Mouse (Mus musculus) adrenal gland, postnatal 4 days (tissue): ENCODE results near the gene 1700001O22Rik. TPM values are rescaled to one million over a fixed set of nuclear protein-coding genes. Genes with fewer than 3 reads are reported as not detected.
A peak's percentile ranks its signal among the peaks of the same experiment; 100 is the strongest.

Experiments
- DNase-seq, 2 experiments: peaks; one replicate each; pipeline ENCODE4 v3.0.0; 2021 to 2022; ENCODE audit warnings: low spot score in 2 of 2, mixed read lengths in 2 of 2
- total RNA-seq, 2 experiments: library from RNA; stranded (reverse); gene quantifications; 2 replicates each; pipeline ENCODE4 v1.2.3; 2021

Gene 1700001O22Rik
- total RNA-seq, 2 experiments from 2014 or later: 1.2 to 1.9 TPM

DNA sequence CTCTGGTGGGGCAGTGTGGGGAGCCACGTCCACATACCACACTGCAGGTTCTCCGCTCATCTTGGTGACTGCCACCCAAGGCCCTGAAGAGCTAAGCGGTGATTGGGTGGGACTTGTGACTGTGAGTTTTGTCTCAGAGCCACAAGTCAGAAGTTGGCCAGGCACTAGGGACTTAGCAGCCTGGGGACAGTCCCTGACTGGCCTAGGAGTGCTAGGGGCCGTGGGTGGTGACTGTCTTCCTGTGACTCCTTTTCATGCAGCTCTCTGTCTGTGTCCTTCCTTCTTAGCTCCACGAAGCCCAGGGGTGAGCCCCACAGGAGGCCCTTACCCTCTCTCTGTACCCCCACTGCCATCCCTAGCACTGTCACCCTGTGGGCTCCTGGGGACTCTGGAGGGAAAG is 16.4 kb upstream of the 1700001O22Rik start:
- DNase-seq: no peak

DNA sequence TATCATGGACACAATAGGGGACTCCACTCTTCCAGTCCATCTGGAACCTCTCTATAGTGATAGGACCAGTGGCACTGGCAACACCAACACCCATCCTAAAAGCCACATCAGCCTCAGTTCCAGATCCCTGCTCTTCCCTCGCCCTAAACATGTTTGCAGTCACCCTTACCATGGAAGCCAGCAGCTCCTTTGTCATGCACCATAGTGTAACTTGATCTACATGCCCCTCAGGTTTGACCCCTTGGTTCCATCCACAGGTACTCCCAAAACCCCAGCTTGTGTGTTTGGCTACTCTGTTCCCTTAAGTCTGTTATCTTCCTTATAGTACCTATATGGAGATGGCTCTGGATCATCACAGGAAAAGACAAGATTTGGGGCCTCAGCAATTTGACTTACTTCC is 12.9 kb upstream of the 1700001O22Rik start:
- no peak for DNase-seq

DNA sequence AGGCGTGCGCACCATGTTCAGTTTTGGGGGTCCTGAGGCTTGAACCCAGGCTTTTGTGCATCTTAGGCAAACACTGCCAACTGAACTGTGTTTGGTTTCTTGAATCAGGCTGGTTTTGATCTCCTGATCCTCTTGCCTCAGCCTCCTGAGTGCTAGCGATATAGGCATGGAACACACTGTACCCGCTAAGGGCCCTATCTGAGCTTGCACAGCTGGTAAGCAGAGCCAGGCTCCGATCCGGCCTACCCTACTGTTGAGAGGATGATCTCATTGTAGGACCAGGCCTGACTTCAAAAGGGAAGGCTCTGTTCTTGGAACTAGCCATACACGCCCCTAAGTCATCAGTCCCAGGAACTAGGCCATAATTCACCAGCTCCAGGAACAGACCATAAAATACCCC is 7.1 kb upstream of the 1700001O22Rik start:
- no peak for DNase-seq

DNA sequence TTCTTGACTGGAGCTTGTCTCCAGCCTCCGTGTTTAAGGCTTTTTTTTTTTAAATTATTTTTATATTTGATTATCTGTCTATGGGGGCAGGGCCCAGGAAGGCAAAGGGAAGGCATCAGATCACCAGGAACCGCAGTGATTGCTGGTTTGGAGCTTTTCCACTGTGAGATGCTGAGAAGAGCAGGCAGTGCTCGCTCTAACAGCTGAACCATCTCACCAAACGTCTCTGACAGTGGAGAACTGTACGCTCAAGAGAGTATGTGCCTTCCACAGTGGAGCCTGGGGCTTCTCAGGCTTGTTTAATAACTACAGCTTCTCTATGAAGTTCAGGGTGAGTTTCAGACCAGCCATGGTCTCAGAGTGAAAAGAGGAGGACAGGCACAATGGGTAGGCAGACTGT is 6.0 kb upstream of the 1700001O22Rik start:
- no peak for DNase-seq

DNA sequence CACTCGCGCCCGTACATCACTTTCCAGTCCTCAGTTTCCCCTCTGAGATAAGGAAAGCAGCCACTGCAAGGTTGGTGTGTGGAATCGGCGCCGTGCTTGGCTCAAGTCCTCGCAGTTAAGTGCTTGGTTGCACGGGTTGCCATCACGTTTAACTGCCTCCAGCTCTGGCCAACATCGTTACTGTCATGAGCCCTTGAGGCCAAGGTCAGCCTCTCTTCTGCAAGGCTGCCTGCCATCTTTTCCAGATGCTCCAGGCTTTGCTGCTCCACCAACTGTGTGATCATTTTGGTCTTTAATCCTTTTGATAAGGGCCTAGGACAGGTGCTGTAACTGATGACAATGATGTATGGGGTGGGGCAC is 4.8 kb upstream of the 1700001O22Rik start:
- DNase-seq: no peak

DNA sequence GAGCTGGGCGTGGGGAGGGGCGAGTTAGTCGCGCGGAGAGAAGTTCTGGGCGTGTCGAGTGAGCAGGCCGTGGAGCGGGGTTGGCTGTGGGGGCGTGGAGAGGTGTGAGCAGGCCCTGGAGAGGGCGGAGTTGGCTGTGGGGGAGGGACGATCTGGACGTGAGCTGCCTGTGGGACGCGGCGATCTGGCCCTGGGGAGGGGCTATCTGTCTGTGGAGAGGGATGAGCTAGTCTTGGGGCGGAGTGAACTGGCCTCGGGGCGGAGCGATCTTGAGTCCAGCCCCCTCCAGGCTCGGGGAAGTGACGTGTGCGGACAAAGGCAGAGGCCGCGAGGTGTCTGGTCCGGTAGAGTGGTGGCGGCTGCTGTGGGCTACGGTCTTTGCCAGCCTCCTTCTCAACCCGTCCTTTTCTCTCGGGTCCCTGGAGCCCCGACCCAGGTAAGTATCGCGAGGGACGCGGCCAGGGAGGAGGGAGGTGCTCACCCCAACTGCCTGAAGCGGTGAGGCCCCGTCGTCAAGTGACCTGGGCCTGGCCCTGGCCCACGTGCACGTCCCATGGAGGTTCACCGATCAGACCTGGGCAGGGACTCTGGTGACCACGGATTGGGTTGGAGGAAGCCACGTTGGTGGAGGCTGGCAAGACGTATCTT is 4.3 kb upstream of the 1700001O22Rik start, which contains the start of gene Ntmt1:
Ntmt1 (plus strand) TSS at position 179 of the 648 bp plus-strand sequence.
- peak; percentile 92 to 99 for DNase-seq

DNA sequence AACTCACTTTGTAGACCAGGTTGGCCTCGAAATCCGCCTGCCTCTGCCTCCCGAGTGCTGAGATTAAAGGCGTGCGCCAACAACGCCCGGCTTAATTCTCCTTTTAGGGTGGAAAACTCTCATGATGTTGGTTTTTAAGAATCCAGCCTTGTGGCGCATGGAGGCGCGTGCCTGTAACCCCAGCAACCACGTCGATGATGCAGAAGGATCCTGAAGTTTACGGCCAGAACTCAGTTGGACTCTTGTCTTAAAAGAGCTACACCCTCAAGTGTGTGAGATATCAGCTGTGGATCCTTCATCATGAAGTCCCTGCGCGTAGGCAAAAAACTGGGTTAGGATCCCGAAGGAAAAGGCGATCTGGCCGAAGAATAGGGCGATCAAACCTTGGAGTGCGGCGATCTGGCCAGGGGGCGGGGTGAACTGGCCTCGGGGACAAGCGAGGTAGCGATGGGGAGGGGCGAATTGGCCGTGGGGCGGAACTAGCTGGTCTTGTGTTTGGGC is 3.7 kb upstream of the 1700001O22Rik start:
- DNase-seq: no peak

DNA sequence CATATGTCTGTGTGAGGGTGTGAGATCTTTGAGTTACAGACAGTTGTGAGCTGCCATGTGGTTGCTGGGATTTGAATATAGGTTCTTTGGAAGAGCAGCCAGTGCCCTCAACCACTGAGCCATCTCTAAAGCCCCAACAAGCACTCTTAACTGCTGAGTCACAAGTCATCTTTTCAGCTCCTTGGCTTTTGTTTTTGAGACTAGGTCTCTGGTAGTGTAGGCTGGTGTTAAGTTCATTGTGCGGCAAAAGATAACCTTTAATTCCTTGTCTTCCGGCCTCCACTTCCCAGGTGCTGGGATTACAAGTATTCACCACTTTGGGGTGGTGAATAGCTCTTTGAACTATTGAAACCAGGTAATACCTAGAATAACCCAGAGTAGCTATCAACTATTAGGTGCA is 2.5 kb upstream of the 1700001O22Rik start:
- DNase-seq: no peak

DNA sequence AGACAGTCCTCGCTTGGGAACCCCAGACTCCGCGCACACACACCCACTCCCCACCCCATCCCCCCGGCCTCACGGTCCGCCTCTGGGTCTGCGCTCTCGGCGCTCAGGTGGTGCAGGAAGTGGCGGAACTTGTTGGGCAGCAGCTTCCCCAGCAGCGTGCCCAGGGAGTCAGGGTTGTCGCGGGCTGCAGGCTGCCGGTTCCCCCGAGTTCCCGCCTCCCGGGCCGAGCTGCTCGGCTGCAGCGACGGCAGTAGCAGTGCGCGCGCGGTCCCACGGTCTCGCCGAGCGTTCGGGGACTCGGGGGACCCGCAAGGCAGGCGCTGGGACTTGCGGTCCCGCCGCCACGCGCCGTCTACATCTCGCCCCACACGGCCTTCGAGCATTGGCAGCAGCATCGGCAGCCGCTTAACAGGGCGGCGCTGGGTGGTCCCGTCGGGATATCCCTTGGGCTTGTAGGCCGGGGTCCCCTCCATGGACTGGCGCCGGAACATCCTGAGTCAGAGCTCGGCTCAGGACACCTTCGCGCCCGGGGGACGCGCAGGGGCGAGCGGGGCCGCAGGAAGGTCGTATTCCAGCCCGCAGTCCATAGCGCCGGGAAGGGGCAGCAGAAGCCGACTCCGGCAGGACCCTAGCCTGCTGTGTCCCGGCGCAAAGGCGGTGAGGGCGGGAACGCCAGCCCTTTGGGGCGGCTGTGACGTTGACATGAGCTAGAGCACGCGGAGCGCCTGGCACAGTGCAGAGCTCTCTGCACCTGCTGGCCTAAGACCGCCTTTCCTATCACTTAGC is 2.2 kb downstream of the 1700001O22Rik start:
- no peak for DNase-seq

DNA sequence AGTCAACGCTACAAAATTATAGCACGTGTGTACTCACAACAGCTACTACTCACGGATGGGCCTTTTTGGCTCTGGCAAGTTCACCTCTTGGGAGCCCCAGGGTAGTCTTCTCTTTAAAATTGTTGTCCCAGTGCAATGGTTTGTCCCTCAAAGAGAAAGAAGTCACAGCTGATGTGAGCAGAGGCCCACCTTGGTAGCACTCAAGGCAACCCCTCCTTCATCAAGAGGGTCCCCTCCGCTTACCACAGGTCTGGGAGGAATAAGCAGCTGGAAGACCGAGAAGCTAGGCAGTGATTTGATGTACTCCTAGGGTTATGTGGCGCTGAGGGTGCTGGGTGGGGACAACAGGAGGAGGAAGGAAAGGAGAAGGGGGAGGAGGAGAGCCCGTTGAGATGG is 2.8 kb downstream of the 1700001O22Rik start:
- no peak for DNase-seq

DNA sequence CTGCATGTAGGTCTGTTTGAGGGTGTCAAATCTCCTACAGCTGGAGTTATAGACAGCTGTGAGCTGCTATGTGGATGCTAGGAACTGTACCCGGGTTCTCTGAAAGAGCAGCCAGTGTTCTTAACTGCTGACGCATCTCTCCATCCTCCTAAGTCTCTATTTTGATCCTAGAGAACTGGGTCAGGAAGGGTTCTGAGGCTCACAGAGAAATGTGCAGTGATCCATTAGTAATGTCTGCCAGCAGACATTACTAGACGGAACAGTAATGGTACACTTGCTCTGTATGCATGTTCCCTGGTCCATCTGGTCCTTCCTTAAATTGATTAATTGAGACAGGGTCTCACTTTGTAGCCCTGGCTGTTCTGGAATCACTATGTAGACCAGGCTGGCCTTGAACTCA is 4.0 kb downstream of the 1700001O22Rik start:
- DNase-seq: no peak

DNA sequence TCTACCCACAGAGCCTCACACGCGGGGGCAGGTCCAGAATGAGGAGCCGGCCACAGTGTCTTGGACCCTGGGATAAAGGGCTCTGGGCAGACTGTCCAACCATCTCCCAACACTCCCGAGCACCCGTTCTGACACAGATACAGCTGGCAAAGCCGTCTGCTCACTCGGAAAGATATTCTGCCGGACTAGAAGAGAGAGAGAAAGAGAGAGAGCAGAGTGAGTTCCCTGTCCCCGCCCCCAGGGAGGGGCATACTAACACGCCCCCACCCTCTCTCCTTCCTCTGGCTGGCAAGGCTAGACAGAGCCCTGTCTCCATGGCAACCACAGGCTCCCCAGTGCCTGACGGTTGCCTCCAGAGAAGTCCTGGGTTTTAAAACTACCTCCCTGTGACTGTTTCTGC is 7.1 kb downstream of the 1700001O22Rik start:
- peak in 1 of 2 experiments; percentile 62 for DNase-seq

DNA sequence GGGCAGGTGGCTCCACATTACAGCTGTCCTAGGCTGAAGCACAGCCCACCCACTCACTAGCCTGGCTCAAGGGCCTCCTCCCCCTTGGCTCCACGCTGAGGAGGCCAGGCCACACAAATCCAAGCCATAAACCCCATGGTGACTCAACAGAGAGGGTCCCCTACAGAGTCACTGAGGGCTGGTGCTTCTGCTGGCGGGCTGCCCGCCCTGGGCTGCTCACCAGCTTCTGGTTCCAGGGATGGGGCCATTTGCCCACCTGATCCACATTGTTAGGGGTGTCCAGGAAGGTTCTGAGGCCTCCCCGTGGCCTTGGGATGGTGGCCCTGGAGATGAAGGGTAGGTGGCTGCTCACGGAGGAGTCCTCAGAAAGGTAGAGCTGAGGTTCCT is 7.6 kb downstream of the 1700001O22Rik start:
- no peak for DNase-seq

DNA sequence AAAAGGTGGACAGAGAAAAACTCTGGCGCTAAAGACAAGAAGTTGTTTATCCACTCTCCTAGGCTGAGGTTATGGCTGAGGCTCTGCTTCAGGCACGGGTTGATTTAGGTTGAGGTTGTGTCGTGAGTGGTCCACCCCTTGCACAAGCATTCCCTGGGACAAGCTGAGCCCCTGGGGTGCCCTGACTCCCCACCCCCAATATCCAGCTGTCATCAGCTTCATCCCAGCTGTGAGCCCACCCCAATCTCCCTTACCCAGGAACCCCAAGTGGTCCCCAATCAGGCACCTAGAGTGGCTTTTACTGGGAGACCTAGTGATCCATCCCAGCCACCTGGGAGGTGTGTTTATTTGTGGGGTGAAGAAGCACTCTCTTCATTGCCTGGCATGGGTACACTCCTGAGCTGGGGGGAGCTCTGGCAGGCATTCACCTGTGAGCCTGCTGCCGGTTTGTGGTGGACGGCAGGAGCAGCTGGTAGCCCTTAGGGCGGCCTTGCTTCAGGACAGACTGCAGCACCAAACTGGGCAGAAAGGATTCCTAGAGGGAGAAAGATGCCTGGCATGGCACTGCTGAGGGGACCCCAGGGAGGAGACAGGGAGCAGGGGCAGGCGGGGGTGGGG is 8.1 kb downstream of the 1700001O22Rik start:
- DNase-seq: no peak

DNA sequence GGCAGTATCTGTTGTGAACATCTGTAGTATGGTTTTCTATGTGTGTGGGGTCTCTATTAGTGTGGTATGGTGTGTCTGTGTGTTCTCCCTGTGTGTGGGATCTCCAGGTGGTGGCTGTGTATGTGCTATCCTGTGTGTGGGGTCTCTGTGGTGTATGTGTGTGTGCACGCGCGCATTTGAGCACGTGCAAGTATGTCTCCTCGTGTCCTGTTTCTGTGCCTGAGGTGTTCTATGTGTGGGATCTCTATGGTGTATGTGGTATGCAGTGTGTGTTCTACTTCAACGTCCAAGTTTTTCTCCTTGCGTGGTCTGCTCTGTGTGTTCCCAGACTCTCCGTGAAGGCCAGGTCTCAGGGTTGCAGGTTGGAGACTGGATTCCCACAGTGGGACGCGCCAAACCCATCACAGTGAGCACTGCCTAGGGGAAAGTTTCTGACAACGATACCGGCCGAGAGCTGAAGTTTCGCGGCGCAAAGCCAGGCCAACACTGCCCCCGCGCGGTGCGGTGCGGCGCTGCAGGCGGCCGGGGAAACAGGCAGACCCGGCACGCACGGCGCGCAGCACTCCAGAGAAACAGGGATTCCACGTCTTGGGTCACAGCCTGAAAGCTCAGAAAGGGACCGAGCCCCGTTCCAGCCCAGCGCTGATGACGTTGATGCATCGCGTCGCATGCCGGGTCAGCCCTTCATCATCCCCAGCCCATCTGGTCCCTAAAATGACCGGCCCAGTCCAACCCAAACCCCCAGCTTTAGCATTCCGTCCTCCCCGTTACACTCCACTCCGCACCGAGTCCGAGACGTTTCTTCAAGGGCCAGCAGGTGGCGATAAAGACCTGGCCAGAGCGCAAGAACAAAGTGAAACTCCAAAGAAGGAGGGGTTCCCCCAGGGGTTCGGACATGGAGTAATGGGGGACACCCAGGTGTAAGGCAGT is 9.0 kb downstream of the 1700001O22Rik start:
- peak; percentile 94 to 98 for DNase-seq

DNA sequence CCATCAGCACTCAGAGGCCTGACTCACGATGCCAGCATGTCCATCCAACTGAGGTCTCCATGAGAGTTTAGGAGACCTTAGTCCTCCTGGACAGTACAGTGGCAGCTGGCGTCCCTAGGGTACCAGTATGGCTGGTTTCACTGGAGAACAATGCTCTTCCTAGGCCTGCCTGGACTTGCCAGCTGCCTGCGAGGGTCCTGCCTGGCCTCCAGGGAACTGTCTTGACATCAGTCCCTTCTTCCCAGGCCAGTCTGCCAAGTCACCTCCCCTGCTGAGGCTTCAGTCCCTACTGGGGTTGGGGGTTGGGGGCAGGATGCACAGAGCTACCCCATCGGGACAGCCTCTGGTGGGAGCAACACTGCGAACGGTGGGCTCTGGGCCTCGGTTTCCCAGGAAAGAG is 11.4 kb downstream of the 1700001O22Rik start:
- no peak for DNase-seq

DNA sequence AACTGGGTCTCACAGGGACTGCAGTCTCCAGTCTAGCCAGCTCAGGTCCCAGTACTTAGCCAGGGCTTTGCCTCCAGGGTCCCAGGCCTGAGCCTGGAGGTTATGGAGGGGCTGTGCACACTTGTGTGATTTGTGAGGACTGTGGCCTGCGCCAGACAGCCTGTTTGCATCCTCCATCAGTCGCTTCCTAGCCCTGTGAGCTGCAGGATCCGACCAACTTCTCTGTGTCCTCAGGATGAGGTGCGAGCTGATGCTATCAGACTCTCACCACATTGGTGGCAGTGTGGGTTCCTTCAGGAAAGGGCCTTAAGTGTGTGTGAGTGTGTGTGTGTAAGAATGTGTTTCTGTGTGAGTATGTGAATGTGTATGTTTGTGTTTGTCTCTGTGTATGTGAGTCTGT is 16.0 kb downstream of the 1700001O22Rik start:
- DNase-seq: no peak

DNA sequence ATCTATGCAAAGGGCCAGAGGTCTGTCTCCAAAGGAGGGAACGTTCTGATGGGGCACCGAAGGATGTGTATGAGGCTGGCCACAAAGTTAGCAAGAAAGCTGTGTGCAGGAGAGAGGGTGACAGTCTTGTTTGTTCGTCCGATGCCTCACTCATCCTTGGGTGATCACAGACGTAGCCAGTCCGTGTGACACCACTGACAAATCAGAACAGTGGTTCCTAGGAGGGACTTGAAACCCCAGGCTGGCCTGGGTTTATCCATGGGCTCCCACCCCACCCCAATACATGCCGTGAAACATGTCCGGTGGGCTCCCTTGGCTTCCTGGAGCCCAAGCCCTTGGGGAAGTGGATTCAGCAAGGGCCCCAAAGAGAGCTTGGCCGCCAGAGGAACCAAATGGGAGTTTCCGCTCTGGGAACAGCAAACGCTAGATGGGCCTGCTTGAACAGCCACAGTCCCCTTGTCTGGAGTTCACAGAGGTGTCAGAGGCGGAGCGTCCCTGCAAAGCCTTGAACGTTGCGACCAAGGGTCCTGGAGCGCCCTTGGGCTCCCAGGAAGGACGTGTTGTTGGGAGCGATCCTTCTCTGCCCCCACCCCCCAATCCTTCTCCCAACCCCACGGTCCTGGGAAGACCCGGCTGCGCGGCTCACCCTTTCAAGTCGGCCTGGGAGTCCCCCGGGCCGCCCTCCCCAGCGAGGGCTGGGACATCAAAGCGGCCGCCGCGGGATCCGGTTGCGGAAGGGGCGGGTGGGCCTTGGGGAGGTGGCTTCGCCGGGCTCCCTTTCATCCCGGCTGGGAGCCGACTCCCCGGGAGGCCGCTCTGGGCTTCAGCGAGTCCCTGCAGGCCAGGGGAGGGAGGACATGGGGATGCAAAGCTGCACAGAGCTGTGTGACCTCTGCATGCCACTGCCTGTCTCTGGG is 19.1 kb downstream of the 1700001O22Rik start:
- DNase-seq: peak; percentile 41 to 63

DNA sequence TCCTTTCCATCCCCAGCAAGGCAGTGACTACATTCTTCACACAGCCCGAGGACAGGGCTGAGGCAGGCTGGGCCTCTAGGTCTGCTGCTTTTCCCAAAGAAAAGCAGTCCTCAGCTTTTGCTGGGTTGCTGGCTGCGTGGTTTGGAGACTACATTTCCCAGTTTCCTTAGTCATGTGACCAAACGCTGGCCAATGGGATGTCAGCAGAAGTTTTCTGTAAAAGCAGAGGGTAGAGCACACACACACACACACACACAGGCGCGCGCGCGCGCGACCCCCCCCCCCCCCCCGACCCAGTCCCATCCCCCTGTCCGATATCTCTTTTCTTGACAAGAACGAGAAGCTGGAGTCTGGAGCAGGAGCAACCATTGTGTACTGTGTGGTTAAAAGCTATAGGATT is 20.1 kb downstream of the 1700001O22Rik start:
- no peak for DNase-seq
